Mouse (Mus musculus) hindbrain, embryonic 11.5 days (tissue): Measurements from ENCODE around the gene Cdkl4. TPM values are rescaled to one million over a fixed set of nuclear protein-coding genes. Genes with fewer than 3 reads are reported as not detected.

Experiments
- polyA plus RNA-seq: library from polyadenylated mRNA; unstranded; fragments of >200 nt; fragmentation: Nextera tagmentation; extraction: Ambion mirVana; gene quantifications from 2 replicates; pipeline ENCODE4 v1.2.1, GENCODE M21; 2014

Gene Cdkl4
- polyA plus RNA-seq, 1 experiment from 2014 or later: 5.6 TPM

Other genes starting within 250 kb of the Cdkl4 start
- gene Gm10190, start 204.3 kb downstream of the Cdkl4 start, polyA plus RNA-seq: 1.8 and 1.9 TPM in 2 replicates
- gene Sos1, start 97.4 kb downstream of the Cdkl4 start, polyA plus RNA-seq: 9.0 and 11.5 TPM in 2 replicates
- 27.5 and 31.9 TPM in 2 replicates for gene Map4k3, start 150.7 kb upstream of the Cdkl4 start, polyA plus RNA-seq